Mouse (Mus musculus): ENCODE results near the gene Actl11. TPM values are rescaled to one million over a fixed set of nuclear protein-coding genes. Genes with fewer than 3 reads are reported as not detected.

Gene Actl11
- total RNA-seq, 1 experiment from 2014 or later, result not detected

DNA sequence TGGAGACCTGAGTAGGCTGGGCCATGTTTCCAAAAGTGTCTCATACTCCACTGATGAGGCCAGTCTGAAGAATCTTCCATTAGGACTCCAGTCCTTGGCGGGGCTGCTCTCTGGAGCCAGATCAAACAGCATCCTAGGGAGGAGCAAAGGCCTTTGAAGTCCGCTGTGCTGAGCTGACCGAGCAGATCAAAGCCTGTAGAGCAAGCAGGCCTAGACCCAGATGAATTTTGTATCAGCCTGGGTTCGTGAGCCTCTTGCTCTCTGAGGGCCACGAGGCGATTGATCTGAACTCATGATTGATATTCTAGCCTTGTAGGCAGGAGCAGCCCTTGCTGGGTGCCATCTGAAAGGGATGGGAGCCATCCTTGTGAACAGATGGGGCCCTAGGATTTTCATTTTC, 31.6 kb downstream of the Actl11 start:
- ATAC-seq (replicated peaks; ENCODE audit: low read depth, poor library complexity, severe bottlenecking), result no peak

DNA sequence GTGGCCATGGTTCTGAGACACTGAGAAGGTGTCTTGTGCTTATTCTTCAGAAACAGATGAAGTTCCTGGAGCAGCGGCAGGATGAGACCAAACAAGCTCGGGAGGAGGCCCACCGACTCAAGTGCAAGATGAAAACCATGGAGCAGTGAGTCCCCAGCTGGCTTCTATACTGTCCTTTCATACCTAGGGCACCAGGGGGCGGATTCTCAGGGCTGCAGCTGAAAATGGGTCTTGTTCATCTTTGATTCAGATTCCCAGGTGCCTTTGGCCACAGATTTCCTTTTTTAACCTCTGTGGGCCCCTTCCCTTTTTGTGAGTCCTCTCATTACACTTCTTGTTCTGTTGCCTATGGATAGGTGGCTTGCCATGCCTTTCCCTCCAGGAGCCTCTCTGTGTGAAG, 32.7 kb downstream of the Actl11 start:
- peak; percentile 23; the same call in 1 of the 2 replicates for ATAC-seq (replicated peaks; ENCODE audit: low read depth, poor library complexity, severe bottlenecking)

DNA sequence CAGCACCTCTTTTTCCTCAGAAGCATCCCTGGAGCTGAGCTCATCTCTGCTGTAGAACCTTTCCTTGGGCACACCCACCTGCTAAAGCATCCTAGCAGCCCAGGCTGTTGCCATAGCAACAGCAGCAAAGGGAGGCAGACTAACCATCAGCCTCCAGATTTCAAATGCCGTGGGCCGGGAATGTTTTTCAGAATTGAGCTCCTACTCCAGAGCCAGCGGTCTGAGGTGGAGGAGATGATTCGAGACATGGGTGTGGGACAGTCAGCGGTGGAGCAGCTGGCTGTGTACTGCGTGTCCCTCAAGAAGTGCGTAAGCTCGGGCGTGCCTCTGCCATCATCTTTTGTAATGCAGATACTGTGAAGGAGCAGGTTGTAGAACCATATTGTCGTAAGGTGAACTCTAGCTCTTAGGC, 33.1 kb downstream of the Actl11 start:
- no peak for ATAC-seq (replicated peaks; ENCODE audit: low read depth, poor library complexity, severe bottlenecking)

DNA sequence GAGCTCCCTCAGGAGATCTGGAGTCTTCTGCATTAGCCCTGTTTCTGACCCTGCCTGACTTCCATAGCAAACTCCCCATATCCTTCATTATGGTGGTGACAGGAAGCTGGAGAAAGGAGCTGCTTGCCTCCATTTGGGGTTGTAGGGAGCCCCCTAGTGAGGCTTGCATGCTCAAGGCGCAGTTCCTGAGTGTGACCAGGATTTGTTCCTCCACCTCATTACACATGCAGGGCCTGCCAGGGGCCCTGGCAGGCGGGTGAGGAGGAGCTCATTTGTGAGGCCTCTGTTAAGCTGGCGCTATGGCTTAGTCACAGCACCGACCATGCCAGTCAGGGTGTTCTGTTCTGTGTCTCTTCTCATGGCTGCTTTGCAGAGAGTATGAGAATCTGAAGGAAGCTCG, 33.6 kb downstream of the Actl11 start:
- no peak for ATAC-seq (replicated peaks; ENCODE audit: low read depth, poor library complexity, severe bottlenecking)

DNA sequence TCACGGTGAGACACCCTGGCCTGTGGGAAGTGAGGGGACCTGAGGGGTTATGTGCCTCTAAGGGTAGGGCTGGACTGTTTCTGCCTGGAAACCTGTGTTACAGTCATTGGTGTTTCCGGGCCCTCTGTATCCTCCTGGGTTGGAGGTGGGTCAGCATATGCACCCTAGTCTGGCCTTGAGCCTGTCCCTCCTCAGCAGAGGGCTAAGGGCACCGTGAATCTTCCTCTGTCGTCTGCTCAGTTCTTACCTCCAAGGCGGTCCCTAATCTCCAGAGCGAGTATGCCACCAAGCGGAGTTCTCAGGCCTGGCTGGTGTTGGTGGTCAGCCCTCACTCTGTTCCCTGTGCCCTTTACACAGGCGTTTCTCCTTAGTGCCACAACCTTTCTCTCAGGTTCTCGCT, 34.6 kb downstream of the Actl11 start:
- ATAC-seq (replicated peaks; ENCODE audit: low read depth, poor library complexity, severe bottlenecking), result no peak

DNA sequence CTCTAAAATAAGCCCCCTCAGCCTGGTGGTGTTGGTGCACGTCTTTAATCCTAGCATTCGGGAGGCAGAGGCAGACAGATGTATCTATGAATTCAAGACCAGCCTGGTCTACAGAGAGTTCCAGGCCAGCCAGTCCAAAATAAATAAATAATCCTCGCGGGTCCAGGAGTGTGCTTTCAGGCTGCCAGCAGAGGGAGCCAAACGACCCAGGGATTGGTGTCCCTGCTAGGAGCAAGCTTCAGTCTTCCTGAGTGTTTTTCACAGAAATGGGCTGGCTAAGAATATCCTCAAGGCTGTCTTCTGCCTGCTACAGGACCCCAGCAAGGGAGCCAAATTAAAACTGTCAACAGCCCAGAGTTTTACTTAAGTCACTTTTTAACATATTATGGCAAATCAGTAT, 35.4 kb downstream of the Actl11 start:
- peak; percentile 74 for ATAC-seq (replicated peaks; ENCODE audit: low read depth, poor library complexity, severe bottlenecking)

DNA sequence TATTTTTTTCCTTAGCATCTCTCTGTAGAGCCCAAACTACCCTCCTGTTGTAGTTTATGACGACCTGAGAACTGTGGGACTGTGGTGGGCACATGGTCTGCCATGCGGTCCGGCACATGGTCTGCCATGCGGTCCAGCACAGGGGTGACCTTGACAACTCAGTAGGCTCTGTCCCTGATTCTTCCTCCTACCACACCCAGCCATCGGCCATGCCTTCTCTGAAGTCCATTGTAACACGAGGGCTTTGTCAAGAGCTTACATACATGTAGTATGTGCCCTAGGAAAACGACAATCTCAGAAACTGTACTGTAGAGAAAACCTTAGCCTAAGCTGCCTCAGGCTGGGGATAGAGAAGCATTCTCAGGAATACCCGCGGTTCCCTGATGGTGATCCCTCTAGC, 36.4 kb downstream of the Actl11 start:
- no peak for ATAC-seq (replicated peaks; ENCODE audit: low read depth, poor library complexity, severe bottlenecking)

DNA sequence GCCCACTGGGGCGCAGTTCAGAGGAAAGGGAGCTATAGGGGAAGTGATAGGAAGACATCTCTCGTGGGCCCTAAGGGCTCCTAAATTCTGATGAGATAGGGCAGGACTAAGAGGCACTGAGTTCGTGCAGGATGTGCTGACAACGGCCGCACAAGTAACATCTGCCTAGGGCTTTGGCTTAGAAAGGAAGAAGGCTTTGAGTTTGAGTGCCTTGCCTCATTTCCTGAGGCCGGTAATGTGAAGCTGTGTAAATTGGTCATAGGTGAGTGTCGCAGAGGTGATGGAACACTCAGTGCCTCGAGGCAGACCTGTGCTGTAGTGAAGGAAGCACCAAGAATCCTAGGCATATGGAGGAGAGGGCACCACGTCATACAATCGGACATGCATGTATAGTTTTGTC, 38.4 kb downstream of the Actl11 start:
- ATAC-seq (replicated peaks; ENCODE audit: low read depth, poor library complexity, severe bottlenecking), result no peak

DNA sequence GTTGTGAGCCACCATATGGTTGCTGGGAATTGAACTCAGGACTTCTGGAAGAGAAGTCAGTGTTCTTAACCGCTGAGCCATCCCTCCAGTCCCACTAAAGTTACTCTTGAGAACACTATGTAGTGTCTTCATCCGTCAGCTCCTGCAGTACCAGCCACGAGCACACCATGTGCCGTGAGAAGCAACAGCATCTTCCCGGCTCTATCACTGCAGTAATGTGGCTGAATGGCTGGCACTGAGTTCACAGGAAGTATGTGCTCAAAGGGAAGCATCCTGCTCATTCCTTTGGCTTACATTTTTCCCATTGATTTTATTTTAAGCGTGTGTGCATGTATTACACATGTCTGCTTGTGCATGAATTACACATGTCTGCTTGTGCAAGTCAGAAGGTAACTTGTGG, 39.2 kb downstream of the Actl11 start:
- ATAC-seq (replicated peaks; ENCODE audit: low read depth, poor library complexity, severe bottlenecking), result no peak

DNA sequence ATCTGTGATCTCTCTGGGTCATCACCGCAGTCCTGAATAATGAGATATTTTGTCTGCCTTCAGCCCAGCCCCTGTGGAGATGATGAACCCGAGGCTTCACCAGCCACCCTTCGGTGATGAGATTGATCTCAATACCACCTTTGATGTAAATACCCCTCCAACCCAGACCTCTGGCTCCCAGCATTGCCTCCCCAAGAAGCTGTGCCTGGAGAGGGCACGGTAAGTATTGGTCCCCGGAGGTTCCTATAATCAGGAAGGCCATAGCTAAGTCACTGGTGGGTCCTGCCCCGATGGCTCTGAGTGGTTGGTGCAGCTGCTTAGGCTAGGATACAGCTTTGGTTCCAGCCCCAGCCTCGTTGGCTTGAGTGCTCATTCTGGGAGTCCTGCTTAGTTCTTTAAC, 40.3 kb downstream of the Actl11 start:
- ATAC-seq (replicated peaks; ENCODE audit: low read depth, poor library complexity, severe bottlenecking), result no peak

DNA sequence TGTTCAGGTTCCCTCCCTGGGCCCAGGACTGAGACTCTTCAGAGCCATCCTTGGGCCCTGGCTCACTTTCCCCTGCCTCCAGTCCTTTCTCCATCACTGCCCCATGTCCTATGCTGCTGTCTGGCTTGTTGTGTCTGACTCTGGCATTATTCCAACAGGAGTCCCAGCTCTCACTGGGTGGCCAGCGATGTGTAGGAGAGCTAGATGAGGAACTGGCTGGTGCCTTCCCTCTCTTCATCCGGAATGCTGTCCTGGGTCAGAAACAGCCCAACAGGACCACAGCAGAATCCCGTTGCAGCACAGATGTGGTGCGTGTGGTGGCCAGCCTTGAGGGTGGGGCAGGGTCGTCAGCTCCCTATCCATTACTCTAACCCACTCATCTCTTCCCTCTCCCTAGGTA, 42.0 kb downstream of the Actl11 start:
- no peak for ATAC-seq (replicated peaks; ENCODE audit: low read depth, poor library complexity, severe bottlenecking)

DNA sequence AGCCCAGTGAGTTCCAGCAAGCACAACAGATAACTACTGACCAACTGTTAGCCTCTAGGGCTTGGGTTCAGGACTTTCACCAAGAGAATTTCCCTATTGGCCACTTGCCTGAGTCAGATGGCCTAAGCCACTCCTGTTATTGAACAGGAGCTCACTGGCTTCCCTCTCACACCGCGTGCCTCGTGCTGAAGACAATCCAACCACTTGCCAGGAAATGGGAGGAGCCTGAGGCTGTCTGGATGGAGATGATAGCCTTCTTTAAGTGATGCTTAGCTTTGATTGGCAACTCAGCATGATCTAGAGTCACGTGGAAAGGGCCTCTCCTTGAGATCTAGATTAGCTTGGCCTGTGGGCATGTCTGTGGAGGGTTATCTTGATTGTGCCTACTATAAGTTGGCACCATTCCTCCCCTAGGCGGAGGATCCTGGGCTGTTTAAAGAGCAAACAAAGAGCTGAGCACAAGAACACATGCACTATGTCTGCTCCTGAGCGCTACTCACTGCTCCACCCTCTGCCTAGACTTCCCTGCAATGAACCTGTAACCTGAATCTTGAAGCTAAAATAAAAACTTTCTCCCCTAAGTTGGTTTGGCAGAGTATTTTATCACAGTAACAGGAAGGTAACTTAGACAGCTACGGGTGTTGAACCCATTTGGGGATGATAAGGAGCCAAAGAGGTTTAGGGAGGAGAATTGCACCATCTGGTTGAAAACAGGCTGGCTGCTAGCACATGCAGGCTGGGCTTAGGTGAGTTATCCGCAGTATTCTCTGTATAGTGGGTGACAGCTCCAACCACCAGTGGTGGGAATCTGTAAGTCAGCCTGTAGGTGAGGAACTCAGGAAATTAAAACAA, 43.6 kb downstream of the Actl11 start:
- peak; percentile 65 for ATAC-seq (replicated peaks; ENCODE audit: low read depth, poor library complexity, severe bottlenecking)

DNA sequence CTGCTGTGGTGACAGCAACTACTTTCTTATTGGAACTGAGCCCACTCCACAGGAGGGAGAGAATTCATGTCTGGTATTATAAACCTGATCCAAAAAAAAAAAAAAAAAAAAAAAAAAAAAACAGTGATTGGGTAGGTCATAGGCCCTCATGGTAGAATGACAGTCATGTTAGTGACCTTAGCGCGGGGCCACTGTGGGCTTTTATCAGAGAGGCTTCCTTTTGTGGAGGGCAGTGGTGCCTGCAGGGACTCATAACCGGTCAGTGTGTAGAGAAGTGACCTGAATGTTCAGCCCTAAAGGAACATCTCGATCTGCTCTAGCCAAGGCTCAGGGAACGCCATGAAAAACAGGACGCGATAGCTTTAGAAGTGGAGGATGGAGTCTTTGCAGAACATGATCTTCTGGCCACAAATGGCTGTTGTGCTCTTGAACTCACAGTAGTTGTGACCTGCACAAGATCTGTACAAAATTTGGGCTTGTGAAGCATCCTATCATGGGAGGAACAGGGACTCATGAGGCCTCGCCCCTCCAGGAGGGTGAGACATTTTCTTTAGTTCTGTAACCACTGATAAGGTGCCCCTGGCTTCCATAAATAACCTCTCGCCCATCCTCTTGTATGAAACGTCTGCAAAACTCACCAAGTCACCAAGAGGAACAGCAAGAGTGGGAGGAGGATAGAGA, 46.4 kb downstream of the Actl11 start:
- ATAC-seq (replicated peaks; ENCODE audit: low read depth, poor library complexity, severe bottlenecking), result peak; percentile 33

DNA sequence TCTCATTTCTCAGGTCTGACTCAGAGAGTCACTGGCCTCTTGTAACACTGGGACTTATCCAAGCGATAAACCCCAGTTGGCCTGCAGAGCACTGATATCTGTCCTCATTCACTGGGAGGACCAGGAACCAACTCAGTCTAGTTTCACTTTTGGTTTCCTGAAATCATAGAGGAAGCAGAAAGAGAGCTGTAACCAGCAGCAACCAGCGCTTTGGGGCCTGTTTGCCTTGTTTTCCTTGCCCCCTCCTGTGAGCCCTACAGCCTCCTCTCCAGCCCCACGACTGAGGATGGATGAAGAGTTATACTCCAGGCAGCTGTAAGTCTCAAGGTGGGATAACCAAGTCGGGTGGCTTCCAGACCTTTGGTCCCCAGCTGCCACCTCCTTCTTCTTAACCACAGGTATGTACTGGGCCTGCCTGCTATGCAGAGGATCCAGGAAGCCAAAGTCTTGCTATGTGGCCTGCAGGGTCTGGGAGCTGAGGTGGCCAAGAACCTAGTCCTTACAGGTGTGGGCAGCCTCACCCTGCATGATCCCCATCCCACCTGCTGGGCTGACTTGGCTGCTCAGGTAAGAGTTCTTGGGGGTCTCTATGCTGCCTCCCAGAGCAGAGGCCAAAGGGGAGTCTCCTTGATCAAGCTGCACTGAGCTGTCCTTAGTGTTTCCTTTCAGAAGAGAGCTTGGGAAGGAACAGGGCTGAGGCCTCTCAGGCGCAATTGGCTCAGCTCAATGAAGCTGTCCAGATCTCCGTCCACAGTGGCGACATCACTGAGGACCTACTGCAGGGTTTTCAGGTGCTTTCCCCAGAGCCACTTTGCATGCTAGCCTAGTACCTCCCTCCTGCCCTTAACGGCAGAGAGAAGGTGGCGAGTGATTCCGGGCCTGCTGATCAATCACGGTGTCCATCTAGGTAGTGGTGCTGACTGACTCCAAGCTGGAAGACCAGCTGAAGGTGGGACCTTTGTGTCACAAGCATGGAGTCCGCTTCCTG, 47.4 kb downstream of the Actl11 start, which contains the start of gene Uba7:
Gene Uba7, plus strand, starts transcription at position 107 of the 988 bp plus-strand sequence.
- peak; percentile 57 for ATAC-seq (replicated peaks; ENCODE audit: low read depth, poor library complexity, severe bottlenecking)

DNA sequence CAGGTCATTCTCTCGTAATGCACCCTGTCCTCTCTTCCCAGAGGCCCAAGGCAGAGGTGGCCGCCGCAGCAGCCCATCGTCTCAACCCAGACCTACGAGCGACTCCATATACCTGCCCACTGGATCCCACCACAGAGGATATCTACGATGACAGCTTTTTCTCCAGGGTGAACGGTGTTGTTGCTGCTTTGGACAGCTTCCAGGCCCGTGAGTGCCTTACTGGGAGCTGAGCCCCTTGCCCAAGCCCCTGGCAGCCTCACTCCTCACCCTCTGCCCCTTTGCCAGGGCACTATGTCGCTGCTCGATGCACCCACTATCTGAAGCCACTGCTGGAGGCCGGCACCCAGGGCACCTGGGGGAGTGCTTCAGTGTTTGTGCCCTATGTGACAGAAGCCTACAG, 50.5 kb downstream of the Actl11 start:
- ATAC-seq (replicated peaks; ENCODE audit: low read depth, poor library complexity, severe bottlenecking), result no peak

Other genes with a start within 250 kb of the Actl11 start
- gene Gnat1, start 248.8 kb upstream of the Actl11 start, total RNA-seq (2017), result not detected in 2 replicates
- gene Sema3f, start 218.0 kb upstream of the Actl11 start, total RNA-seq (2017), result 0.23 TPM in 1 of 2 replicates, not detected in the other
- gene Rbm5, start 157.5 kb upstream of the Actl11 start, total RNA-seq (2017), result 188 and 222 TPM in 2 replicates
- gene Rbm6, start 55.2 kb upstream of the Actl11 start, total RNA-seq (2017), result 173 and 180 TPM in 2 replicates
- 11.1 and 16.3 TPM in 2 replicates for gene Mon1a, start 40.3 kb upstream of the Actl11 start, total RNA-seq (2017)
- gene Mst1r, start 21.6 kb upstream of the Actl11 start, total RNA-seq (2017), result 0.41 TPM in 1 of 2 replicates, not detected in the other
- gene Camkv, start 7.2 kb downstream of the Actl11 start, total RNA-seq (2017), result 0.32 TPM in 1 of 2 replicates, not detected in the other
- 12.8 and 23.2 TPM in 2 replicates for gene Traip, start 21.7 kb downstream of the Actl11 start, total RNA-seq (2017)
- gene Uba7, start 47.0 kb downstream of the Actl11 start, total RNA-seq (2017), result 42.5 and 52.7 TPM in 2 replicates
- gene Gm20661, start 54.6 kb downstream of the Actl11 start, total RNA-seq (2017), result not detected in 2 replicates
- 38.5 and 45.8 TPM in 2 replicates for gene Inka1, start 57.4 kb downstream of the Actl11 start, total RNA-seq (2017)
- gene Cdhr4, start 64.0 kb downstream of the Actl11 start, total RNA-seq (2017), result 0.18 TPM in 1 of 2 replicates, not detected in the other
- gene Gm20662, start 67.9 kb downstream of the Actl11 start, total RNA-seq (2017), result not detected in 2 replicates
- 29.5 and 169 TPM in 2 replicates for gene Ip6k1, start 74.0 kb downstream of the Actl11 start, total RNA-seq (2017)
- gene Gmppb, start 120.8 kb downstream of the Actl11 start, total RNA-seq (2017), result 10.7 and 13.0 TPM in 2 replicates
- 0.49 and 3.3 TPM in 2 replicates for gene Amigo3, start 124.7 kb downstream of the Actl11 start, total RNA-seq (2017)
- not detected in 2 replicates for gene Mst1, start 152.0 kb downstream of the Actl11 start, total RNA-seq (2017)
- gene Rnf123, start 154.9 kb downstream of the Actl11 start, total RNA-seq (2017), result 25.7 and 26.2 TPM in 2 replicates
- 60.8 and 79.3 TPM in 2 replicates for gene Apeh, start 166.1 kb downstream of the Actl11 start, total RNA-seq (2017)

Measured in common myeloid progenitor, adult 5-6 weeks (primary cell).